Mouse (Mus musculus): ENCODE measurements around the gene Phf1.
"Not testable (repeated sequence)": the region's sequence is repeated elsewhere in the genome, so short reads cannot be mapped to it uniquely, and the experiment has no call there.

The Phf1 gene

DNA sequence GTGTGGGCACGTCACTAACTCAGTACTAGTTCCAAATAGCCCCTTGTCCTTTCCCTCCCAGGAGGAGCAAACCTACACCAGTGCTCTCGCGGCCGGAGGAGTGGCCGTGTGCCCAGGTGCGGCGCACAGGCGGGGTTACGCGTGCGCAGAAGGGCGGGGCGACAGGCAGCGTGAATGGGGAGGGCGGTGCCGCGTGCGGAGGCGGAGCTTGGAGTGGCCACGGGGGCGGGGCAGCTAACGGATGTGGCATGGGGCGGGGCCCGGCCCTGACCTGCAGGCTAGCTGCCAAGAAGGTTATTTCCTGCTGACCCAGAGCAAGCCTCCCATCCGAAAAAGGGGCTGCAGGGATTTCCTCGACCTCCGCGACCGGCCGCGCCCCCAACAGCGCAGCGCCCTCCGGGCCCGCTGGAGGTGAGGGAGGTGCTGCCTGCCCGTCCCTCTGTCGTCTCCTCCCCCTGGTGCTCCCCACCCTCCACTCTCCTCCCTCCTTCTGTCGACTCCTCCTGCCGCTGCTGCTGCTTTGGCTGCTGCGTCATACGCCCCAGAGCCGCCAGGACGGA, at the start of gene Phf1:
TSS of gene Phf1 (plus strand) at position 214 of the 560 bp plus-strand sequence.
- DNase-seq (ENCODE audit: low spot score), result peak; percentile 98

DNA sequence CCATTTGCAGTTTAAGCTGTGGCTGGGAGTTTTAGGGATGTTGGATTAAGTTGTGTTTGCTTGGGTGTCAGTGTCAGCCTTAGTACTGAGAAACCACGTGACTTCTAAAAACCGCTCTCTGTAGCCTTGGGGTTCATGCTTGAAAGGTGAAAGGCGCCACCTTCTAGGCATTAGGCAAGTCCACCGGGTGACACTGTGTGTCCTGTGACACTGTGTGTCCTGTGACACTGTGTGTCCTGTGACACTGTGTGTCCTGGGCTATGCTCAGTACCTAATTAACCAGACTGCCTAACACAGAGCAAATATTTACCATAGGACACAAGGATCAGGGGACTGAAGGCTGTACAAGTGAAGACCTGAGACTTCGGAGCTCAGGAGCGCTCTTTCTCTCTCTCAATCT, 49.3 kb upstream of the Phf1 start:
- no peak for DNase-seq (ENCODE audit: low spot score)

DNA sequence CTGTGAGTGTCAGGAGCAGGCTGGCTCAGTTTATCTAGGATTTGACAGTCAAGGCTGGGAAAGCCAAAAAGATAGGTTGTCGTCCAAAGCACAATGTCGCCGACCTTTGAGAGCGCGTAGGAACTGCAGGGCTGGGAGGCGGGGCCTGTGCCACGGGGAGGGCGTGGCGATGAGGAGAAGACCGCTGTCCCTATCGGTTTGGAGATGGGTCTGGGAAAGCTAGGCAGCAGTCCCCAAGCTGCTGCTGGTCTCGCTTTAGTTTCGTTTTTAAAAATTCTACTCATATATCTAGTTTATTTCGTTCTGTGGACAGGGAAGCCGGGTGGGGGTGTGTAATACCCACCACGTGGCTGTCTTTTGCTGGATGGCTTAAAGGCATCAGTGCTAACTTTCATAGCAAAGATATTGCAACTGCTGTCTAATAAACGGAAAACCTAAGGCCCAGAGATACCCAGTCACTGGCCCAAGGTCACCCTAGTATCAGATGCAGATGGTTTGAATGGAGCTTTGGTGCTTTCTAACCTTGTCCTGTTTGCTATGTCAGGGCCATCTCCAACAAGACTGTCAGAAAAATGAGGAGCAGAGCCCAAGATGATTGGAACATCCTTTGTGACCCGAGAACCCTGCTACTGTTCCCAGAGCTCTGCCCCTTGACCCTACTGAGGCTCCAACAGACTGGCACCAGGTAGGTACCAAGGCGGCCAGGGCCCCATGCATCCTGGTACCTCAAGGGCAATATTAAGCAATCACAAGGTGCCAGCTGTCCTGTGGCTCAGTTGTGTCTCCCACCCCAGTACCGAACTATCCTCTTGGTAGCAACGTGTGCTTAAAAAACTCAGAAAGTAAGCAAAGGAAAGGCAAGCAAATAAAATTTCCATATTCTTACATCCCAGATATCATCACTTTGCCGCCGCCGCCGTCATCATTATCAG, 47.6 kb upstream of the Phf1 start:
- DNase-seq (ENCODE audit: low spot score), result peak; percentile 82

DNA sequence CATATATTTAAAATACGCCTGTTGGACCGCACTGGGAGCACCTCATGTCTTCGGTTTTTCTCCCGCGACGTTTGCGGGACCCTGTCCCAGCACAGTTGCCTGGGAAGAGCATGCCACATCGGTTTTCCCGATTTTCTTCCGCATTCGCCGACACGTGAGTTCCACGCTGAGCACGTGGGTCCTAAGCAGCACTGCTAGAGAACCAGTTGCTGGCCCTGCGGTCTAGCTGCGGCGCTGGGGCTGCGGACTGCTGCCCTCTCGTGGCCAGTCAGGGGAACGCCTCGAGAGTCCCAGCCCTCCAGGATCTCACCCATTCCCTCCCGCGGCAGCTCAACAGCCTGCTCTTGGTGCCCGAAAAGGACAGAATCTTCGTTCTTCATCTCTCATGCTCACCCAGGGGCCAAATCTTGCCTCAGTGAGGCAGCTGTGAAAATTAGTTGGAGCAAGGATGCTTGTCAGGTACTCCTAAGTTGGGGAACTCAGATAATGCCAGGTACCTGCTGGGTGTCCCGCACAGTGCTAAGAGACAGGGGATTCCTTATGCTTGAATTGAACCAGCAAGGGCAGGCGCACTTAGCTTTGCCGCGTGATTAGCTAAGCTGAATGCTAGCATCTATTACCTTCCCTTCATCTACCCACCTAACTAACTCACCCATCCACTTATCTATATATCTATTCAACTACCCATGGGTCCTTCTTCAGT, 46.7 kb upstream of the Phf1 start:
- peak; percentile 83 for DNase-seq (ENCODE audit: low spot score)

DNA sequence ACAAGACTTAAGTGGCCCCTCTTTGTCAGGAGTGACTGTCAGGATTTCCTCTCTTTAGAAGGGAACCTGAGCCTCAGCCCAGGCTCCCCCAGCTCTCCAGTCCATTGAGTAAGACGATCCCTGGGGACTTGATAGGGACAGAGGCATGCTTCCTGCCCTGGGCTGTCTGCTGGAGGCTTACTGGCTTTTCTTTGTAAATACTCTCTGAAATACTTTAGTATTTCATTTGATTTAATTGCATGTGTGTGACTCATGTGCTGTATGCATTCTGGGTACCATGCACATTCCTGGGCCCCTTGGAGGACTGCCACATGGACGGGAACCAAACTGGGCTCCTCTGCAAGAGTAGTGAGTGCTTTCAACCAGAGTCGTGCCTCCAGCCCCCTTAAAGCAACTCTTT, 44.9 kb upstream of the Phf1 start:
- no peak for DNase-seq (ENCODE audit: low spot score)

DNA sequence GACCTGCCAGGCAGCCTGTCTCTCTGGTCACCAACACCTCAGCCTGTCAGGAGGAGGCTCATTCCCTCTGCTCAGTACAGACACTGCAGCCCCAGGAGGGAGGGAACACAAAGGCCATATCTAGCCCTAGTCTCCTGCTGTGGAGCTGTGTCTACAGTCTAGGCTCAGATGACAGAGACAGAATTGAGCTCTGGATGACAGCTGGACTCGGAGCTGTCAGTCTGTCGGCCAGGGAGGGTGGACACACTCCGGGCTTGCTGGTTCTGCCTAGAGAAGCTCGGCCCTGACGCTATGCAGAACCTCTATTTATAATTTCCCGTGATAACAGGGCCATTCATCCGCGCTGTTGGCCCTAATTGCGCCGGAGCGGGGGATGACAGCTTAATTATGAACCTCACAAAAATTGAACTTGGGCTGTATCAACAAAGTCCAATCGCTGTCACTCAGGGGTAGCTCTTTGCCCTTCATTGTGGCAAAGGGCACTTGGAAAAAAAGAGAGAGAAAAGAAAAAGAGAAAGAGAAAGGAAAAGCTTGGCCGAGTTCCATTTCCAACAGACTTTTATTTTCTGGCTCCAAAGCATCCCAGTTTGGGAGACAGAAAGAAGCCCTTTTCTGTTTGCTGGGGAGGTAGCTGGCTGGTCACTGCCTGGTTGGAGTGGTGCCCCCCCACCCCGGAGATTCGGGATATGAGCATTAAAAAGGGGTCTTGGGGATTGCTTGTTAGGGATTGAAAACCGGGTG, 40.0 kb upstream of the Phf1 start:
- DNase-seq (ENCODE audit: low spot score), result no peak

DNA sequence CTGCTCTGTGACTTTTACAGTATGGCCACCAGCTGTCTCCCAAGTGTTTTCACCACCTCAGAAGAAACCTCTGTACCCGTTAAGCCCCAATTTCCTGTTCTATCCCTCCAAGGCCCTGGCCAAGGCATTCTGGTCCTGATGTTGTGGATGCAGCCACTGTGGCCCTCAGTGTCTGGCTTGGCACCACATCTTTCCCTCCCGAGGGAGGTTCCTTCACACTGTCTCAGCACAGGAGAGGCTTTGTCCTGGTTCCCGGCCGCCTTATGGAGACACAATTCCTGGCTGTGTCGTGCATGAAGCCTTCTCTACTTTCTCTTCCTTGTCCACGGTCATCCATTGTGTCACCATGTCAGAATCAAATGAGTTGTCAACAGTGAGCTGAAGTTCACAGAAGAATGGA, 39.4 kb upstream of the Phf1 start:
- no peak for DNase-seq (ENCODE audit: low spot score)

DNA sequence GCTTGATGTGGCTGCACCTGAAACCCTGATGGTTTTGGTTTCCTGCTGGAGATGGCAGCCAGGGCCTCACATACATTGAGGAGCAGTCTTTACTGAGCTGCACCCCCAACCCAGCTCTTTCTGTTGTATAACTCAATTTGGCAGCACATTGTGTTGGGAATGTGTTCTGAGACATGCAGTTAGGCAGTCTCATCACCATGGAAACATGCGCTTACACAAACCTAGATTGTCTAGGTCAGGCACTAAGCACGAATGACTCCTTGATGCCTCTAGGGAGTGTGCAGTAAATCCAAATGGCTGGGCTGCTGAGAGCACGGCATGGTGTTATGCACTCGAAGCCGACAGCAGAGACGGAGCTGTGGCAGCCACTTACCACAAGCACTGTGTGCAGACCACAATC, 38.5 kb upstream of the Phf1 start:
- DNase-seq (ENCODE audit: low spot score), result no peak

DNA sequence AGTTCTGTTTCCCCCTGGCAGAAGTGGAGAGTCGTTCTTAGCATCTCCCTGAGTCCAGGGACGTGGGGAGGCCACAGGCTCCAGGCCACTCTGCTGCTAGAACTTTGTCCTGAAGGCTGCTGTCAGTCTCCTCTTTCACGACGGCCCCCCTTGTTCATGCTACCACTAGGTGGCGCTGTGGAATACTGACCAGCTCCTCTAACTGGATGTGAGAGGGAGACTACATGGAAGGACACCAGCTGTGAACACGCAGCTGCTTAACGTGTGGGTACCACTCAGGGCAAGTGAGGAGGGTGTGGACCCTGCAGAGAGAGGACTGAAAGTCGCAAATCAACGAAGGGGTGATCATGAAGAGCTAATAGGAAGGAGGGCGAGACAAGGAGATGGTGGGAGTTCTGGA, 37.3 kb upstream of the Phf1 start:
- peak; percentile 55 for DNase-seq (ENCODE audit: low spot score)

DNA sequence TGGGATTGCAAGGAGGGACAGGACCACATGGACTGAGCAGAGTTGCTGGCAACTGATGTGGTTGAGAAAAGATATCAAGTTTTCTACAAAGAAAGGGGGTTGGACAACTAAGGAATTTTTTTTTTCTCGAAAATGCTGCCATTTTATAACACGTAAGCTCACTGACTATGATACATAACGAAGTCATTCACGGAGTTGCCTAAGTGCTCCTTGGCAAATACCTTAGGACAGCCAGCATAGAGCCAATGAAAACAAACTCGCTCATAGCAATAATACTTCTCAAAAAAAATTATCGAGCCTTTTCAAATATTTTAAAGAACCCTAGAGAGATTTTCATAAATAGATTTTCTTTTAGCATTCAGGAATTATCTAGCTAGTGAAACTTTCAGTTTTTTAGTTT, 31.9 kb upstream of the Phf1 start:
- no peak for DNase-seq (ENCODE audit: low spot score)

DNA sequence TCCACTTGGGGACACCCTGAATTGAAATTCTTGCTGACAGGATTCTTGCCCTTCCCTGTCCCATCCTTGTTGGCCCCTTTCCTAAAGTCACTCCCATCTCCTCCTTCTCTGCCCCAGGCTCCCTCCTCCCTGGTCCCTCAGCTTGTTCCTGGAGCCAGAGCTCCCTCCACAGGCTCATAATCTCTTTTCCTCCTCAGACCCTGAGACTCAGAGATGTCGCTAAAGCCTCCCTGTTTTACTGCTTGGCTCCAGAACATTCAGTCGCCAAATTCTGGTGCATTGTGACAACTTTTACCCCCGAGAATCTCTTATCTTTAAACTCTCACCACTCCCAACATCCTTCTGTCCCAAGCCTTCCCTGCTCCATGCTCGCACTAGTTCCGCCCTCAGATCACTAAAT, 28.5 kb upstream of the Phf1 start:
- no peak for DNase-seq (ENCODE audit: low spot score)

DNA sequence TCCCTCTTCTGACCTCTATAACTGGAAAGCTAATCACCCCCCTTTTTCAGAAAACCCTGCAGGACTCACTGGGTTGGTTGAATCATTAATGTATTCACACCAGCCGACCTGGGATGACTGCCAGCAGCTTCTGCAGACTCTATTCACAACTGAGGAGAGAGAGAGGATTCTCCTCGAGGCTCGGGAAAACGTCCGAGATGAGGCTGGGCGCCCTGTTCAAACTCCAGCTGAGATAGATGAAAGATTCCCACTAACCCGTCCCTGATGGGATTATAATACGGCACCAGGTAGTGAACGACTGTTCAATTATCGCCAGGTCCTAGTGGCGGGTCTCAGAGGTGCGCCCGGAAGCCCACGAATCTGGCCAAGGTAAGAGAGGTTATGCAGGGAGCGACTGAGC, 25.3 kb upstream of the Phf1 start:
- not testable (repeated sequence) for DNase-seq (ENCODE audit: low spot score)

DNA sequence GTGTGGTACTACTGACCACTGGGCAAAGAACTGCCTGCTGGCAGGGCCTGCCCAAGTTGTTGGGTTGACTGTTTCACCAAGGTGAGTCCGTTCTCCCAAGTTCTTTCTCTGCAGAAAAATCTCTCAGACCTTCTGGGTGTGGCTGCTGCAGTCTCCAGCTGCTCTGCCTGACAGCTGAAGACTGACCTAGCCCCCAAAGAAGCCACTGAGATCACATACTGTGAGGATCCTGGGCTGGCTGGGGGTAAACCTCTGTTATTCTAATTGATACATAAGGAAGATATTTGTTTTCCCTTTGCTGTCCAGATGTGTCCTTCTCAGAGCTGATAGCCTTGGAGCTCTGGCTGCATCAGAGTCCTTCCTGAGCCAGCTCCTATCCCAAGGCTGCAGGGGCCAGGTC, 17.6 kb upstream of the Phf1 start:
- DNase-seq (ENCODE audit: low spot score), result no peak

DNA sequence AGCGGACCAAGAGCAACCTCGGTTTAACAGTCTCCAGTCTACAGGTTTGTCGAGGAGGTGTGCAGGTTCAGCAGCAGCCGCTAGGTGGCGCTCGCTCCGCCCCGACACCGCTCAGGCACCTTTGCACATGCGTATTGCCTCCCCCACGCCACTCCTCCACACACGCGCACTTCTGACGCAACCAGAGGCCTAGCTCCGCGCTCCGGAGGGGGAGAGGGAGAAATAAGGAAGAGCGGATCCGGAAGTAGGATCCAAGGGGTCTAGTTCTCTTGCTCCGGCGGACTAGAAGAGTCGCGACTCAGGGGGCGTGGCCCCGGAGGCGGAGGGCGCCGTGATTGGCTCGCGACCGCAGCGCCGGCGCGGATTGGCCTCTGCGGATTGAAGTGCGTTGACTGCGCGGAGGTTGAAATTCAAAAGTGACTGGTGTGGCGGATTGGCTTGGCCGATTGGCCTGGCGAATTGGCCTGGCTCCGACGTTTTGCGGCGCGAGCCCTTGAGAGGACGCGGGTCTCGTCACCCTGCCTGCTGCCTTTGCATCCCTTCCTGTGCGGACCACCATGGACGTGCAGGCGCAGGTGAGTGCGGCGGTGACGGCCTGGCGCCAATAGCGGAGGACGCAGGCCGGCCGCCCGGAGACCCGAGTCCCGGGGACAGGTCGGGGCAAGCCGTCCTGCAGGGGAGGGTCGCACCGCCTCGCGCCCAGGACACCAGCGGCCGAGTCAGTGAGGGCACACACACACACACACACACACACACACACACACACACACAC, 16.0 kb upstream of the Phf1 start, which contains the start of gene Kifc5b:
TSS of gene Kifc5b (plus strand) at position 381 of the 772 bp plus-strand sequence.
- peak; percentile 99 for DNase-seq (ENCODE audit: low spot score)

DNA sequence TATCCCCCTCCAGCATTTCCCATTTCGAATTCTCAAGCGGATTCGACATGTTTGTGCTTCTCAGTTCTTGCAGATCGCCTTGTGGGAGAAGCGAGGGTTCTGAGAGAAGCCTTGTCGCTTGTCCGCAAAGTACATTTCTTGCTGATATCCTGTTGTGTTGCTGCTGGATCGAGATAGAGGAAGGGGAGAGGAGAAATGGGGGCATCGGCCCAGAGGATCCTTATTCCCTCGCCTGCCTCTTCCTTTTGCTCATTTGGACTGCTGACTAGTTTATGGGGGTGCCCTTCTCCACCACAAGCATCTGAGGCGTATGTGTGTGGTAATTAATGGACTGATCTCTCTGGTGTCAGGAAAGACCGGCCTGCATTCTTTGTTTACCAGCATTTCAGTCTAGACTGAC, 15.3 kb upstream of the Phf1 start:
- not testable (repeated sequence) for DNase-seq (ENCODE audit: low spot score)

DNA sequence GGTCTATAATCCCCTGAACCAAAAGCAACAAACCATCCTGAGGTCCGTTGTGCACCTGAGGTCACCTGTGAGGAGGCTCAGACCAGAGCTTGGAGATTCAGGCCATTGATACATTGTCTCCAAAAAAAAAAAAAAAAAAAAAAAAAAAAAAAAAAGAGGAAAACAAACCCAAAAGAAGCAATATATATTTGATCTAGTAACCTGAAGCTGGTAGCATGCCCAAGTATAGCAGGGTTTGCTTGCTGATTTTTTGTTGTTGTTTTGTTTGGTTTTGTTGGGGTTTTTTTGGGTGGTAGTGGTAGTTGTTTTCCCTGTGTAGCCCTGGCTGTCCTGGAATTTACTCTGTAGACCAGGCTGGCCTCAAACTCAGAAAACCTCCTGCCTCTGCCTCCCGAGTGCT, 14.5 kb upstream of the Phf1 start:
- DNase-seq (ENCODE audit: low spot score), result no peak

DNA sequence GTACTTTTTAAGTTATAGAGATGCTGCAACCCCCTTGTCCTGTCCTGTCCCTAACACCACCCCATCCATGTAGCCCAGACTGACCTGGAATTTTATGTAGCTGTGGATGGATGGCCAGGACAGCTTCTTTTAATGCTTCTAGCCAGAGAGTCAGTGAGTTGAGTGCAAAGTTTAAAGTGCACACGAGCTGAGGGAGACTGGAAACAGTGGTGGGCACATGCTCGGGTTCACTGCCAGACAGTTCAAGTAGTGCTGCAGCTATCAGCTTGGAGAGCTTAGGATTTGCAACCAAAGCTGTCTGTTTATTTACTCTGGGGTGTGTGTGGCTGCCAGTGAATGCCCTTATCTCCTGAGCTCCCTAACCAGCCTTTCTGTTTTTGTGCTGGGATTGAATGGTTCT, 13.3 kb upstream of the Phf1 start:
- not testable (repeated sequence) for DNase-seq (ENCODE audit: low spot score)

DNA sequence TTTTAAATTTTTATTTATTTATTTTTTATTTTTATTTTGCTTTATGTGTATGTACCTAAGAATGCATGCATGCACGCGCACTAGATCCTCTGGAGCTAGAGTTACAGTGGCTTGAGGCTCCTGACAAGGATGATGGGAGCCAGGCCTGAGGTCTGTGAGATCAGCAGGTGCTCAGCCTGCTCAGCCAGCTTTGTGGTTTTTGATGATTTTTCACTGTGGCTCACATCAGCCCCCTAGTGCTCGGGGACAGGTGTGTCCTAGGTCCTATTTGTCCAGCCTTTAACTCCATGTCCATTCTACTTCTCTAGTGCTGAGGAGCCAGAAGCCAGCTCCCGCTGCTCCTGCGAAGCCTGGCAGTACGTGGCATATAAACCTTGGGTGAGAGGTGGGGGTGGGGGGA, 10.5 kb upstream of the Phf1 start:
- DNase-seq (ENCODE audit: low spot score), result not testable (repeated sequence)

DNA sequence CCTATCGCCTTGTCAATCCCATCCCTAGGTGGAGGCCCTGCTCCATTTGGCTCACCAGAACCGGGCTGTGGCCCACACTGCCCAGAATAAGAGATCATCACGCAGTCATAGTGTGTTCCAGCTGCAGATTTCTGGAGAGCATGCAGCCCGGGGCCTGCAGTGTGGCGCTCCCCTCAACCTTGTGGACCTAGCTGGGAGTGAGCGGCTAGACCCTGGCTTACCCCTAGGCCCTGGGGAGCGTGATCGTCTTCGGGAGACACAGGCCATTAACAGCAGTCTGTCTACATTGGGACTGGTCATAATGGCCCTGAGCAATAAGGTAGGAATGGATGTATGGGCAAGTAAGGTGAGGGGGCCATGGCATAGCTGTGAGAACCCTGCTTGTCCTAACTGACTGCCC, 7.4 kb upstream of the Phf1 start:
- DNase-seq (ENCODE audit: low spot score), result not testable (repeated sequence)

DNA sequence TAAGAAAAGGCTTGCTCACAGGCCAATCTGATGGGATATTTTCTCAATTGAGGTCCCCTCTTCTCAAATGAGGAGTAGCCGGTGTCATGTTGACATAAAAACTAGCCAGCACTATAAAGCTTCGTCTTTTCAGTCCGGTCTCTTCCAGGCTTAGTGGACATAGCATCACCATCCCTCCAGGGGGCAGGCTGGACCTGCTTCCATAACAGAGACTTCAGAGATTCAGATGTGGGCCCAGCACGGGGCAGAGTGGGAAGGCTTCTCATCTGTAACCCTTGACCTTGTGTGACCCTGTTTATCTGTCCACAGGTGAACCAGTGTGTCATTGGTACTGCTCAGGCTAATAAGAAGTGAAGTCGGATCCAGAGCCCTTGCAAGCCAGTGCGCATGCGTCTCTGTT, 1.1 kb upstream of the Phf1 start:
- DNase-seq (ENCODE audit: low spot score), result peak; percentile 48

DNA sequence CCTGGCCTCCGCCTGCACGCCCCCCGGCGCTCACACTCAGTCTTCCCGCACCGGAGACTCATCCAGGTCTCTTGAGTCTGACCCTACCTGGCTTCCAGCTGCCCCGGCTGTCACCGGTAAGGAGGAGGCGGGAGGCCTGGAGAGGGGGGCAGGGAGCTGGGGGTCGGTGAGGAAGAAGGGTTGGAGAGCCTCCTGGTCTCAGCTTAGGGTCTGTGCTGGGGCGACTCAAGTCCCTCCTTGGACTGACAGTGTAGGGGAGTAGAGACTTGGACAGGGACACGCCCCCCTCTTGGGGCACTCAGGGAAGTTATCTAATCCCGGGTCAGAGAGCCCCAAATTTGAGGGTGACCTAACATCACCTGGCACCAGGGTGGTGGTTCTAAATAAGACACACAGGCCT, 567 bp downstream of the Phf1 start:
- DNase-seq (ENCODE audit: low spot score), result no peak
